Mouse (Mus musculus): ENCODE results near the gene Tubb2b. TPM values are rescaled to one million over a fixed set of nuclear protein-coding genes. Genes with fewer than 3 reads are reported as not detected.
"Not testable (repeated sequence)": the region's sequence is repeated elsewhere in the genome, so short reads cannot be mapped to it uniquely, and the experiment has no call there.

Gene Tubb2b
- polyA plus RNA-seq, 1 experiment = 13.3 TPM

- DNase-seq (ENCODE audit: low spot score) = no peak
These were observed 23.3 kb downstream of the Tubb2b start for GRCm38 (mm10) chr13:34106999-34107398.

GRCm38 (mm10) chr13:34106256-34106655 lies 24.0 kb downstream of the Tubb2b start:
- no peak for DNase-seq (ENCODE audit: low spot score)

GRCm38 (mm10) chr13:34105364-34105763 lies 24.9 kb downstream of the Tubb2b start:
- no peak for DNase-seq (ENCODE audit: low spot score)

GRCm38 (mm10) chr13:34101908-34102307 lies 28.4 kb downstream of the Tubb2b start:
- DNase-seq (ENCODE audit: low spot score) = no peak

- no peak for DNase-seq (ENCODE audit: low spot score)
These were observed 29.0 kb downstream of the Tubb2b start for GRCm38 (mm10) chr13:34101247-34101646.

GRCm38 (mm10) chr13:34100733-34101132 lies 29.5 kb downstream of the Tubb2b start:
- DNase-seq (ENCODE audit: low spot score) = no peak

GRCm38 (mm10) chr13:34097086-34097485 lies 33.2 kb downstream of the Tubb2b start:
- DNase-seq (ENCODE audit: low spot score) = no peak

- DNase-seq (ENCODE audit: low spot score) = no peak
These were observed 33.8 kb downstream of the Tubb2b start for GRCm38 (mm10) chr13:34096455-34096854.

- no peak for DNase-seq (ENCODE audit: low spot score)
These were observed 34.5 kb downstream of the Tubb2b start for GRCm38 (mm10) chr13:34095542-34096435.

GRCm38 (mm10) chr13:34089358-34089757 lies 40.9 kb downstream of the Tubb2b start:
- no peak for DNase-seq (ENCODE audit: low spot score)

GRCm38 (mm10) chr13:34088871-34089288 lies 41.4 kb downstream of the Tubb2b start:
- no peak for DNase-seq (ENCODE audit: low spot score)

GRCm38 (mm10) chr13:34088201-34088649 lies 42.0 kb downstream of the Tubb2b start:
- DNase-seq (ENCODE audit: low spot score) = not testable (repeated sequence)

GRCm38 (mm10) chr13:34087052-34087812 lies 43.0 kb downstream of the Tubb2b start:
- no peak for DNase-seq (ENCODE audit: low spot score)

GRCm38 (mm10) chr13:34084026-34084750 lies 46.1 kb downstream of the Tubb2b start:
- DNase-seq (ENCODE audit: low spot score) = no peak

GRCm38 (mm10) chr13:34081926-34082325 lies 48.3 kb downstream of the Tubb2b start:
- DNase-seq (ENCODE audit: low spot score) = no peak

GRCm38 (mm10) chr13:34079801-34080200 lies 50.5 kb downstream of the Tubb2b start:
- no peak for DNase-seq (ENCODE audit: low spot score)

GRCm38 (mm10) chr13:34078500-34079280 lies 51.6 kb downstream of the Tubb2b start:
- no peak for DNase-seq (ENCODE audit: low spot score)

- peak; percentile 96 for DNase-seq (ENCODE audit: low spot score)
These were observed 52.6 kb downstream of the Tubb2b start, which contains the start of gene Tubb2a for GRCm38 (mm10) chr13:34077492-34078271. Gene Tubb2a (minus strand): TSS chr13:34078007.
